12 mouse cellular contexts compared by ENCODE assay signal in the genomic region with DNA sequence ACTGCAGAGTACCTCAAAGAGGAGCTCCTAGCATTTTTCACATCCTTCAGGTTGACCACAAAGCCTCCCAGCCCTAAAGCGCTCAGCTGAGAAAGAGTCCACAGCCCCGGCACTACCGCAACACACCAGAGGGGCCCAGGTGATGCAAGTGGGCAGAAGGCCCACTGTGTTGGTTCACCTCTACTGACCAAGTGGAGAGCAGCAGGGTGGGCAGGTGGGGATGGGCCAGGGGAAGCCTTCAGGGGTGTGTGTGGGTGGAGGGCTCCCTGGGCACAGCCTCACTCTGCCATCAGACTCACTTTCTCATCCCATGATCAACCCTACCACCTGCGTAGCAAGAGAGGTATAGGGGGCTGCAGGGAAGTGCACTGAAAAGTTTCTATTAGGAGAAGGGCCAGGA.
"Had no signal": no experiment of that assay in that cellular context is flagged by ENCODE, and none has a peak within 500 bp of the region (broad histone marks: within the 10 kb centered on the region; RNA-seq: fewer than 3 reads in every experiment).

No protein-coding gene starts in this region.

- H3K36me3 ChIP-seq: limb, embryonic 10.5 days; liver, embryonic 15.5 days; midbrain, embryonic 13.5 days; neural tube, embryonic 15.5 days had no signal

- DNase-seq: kidney, adult 11 months; kidney, postnatal 14 days; lung, adult 2 months; thymus, adult 18-20 months; thymus, postnatal 14 days had no signal

- H3K9ac ChIP-seq: liver, embryonic 15.5 days; midbrain, embryonic 13.5 days; neural tube, embryonic 15.5 days had no signal

- H3K27me3 ChIP-seq: liver, embryonic 15.5 days; midbrain, embryonic 13.5 days; neural tube, embryonic 15.5 days had no signal

- H3K27ac ChIP-seq: left cerebral cortex, adult 2 months; limb, embryonic 10.5 days; liver, embryonic 15.5 days; midbrain, embryonic 13.5 days; neural tube, embryonic 15.5 days had no signal

- ATAC-seq: lung, postnatal 0 days; midbrain, embryonic 13.5 days had no signal

- H3K4me2 ChIP-seq: liver, embryonic 11.5 days; liver, embryonic 15.5 days; midbrain, embryonic 13.5 days; neural tube, embryonic 15.5 days had no signal

- H3K4me1 ChIP-seq: liver, embryonic 15.5 days; midbrain, embryonic 13.5 days; neural tube, embryonic 15.5 days had no signal

- H3K4me3 ChIP-seq: left cerebral cortex, adult 2 months; limb, embryonic 10.5 days; liver, embryonic 15.5 days; midbrain, embryonic 13.5 days; neural tube, embryonic 15.5 days had no signal

- H3K9me3 ChIP-seq: limb, embryonic 10.5 days; liver, embryonic 15.5 days; midbrain, embryonic 13.5 days; neural tube, embryonic 15.5 days had no signal
